Mouse (Mus musculus) heart, adult 2 months (tissue): ENCODE data around the gene Acvr1b. TPM values are rescaled to one million over a fixed set of nuclear protein-coding genes. Genes with fewer than 3 reads are reported as not detected.

Experiments used
- DNase-seq, 2 experiments: peaks; one replicate each; pipeline ENCODE4 v3.0.0; 2021
- H3K27ac ChIP-seq: fragments of 200-600 bp; 2 replicates; pipeline ENCODE4 v1.8.1; 2022
- H3K27me3 ChIP-seq: fragments of 200-500 bp; 2 replicates; pipeline ENCODE4 v1.6.1; 2012; ENCODE audit warnings: mild to moderate bottlenecking, low read length, inconsistent platforms, mixed read lengths; ENCODE audit not compliant: control insufficient read depth, insufficient read depth
- H3K36me3 ChIP-seq: fragments of 200-500 bp; 2 replicates; pipeline ENCODE4 v1.6.1; 2012; ENCODE audit warnings: low read length, inconsistent platforms; ENCODE audit not compliant: control insufficient read depth, insufficient read depth
- H3K4me1 ChIP-seq: fragments of 200-500 bp; 2 replicates; pipeline ENCODE4 v1.6.1; 2011; ENCODE audit warnings: low read length; ENCODE audit not compliant: control insufficient read depth, insufficient read depth
- H3K4me3 ChIP-seq: fragments of 200-600 bp; 2 replicates; pipeline ENCODE4 v1.8.1; 2022
- H3K79me2 ChIP-seq: fragments of 200-500 bp; replicated peaks from 2 replicates; pipeline ENCODE4 v1.6.1; 2012; ENCODE audit warnings: mild to moderate bottlenecking, inconsistent platforms, low read length, moderate library complexity, mixed read lengths; ENCODE audit not compliant: control insufficient read depth, insufficient read depth
- H3K9ac ChIP-seq: fragments of 200-500 bp; 2 replicates; pipeline ENCODE4 v1.6.1; 2012; ENCODE audit warnings: low read depth, mild to moderate bottlenecking, control low read depth, inconsistent platforms, low read length, mixed read lengths
- CTCF ChIP-seq: fragments of 200-600 bp; IDR thresholded peaks from 2 replicates; pipeline ENCODE4 v1.8.1; 2022; ENCODE audit warnings: antibody characterized with exemption, mild to moderate bottlenecking, moderate library complexity
- EP300 ChIP-seq: fragments of 200-500 bp; IDR thresholded peaks from 2 replicates; pipeline ENCODE4 v1.6.1; 2011; ENCODE audit warnings: low read depth, low read length, control low read depth; ENCODE audit not compliant: insufficient read depth
- POLR2A ChIP-seq: fragments of 200-500 bp; IDR thresholded peaks from 2 replicates; pipeline ENCODE4 v1.6.1; 2011; ENCODE audit warnings: mild to moderate bottlenecking, low read depth, low read length, control low read depth; ENCODE audit not compliant: insufficient read depth
- WGBS: fragments of 180-500 bp; shearing (Covaris S2); methylation state at CpG from one replicate; pipeline ENCODE4 v1.1.7; 2018; 5-methylcytosine and 5-hydroxymethylcytosine counted together
- intact Hi-C: fragments of 180-260 bp; cut with DNase I; formaldehyde crosslinking; loops from one replicate; pipeline ENCODE4 v1.15.1; 2025
- polyA plus RNA-seq: library from polyadenylated mRNA; depleted of rRNA; stranded (reverse); fragments of >200 nt; gene quantifications from 2 replicates; pipeline ENCODE4 v1.2.3, GENCODE M21; 2012
- total RNA-seq, 2 experiments: library from RNA; stranded (reverse); gene quantifications; 2 replicates each; pipeline ENCODE4 v1.2.3; 2021

The Acvr1b gene
- total and polyA plus RNA-seq, 3 experiments = 9.9 to 15.3 (median 12.3) TPM

GRCm38 (mm10) chr15:101161534-101161933 is 12.3 kb upstream of the Acvr1b start:
- TF ChIP-seq EP300 (no peak), POLR2A (no peak), CTCF (no peak)
- Histone ChIP-seq H3K4me3 (no peak overlapping the region), H3K36me3 (no peaks in the 10 kb centered on the region), H3K27me3 (no peaks in the 10 kb centered on the region), H3K27ac (no peak overlapping the region), H3K79me2 (no peaks in the 10 kb centered on the region), H3K4me1 (peaks cover 5% of the 10 kb centered on the region), H3K9ac (no peak overlapping the region)
- intact Hi-C loops = no loop called here
- 95% methylated on average over 7 of the region's 7 CpGs for WGBS
- no peak for DNase-seq

- intact Hi-C loops = no loop called here
- Histone ChIP-seq H3K36me3 (no peaks in the 10 kb centered on the region), H3K79me2 (no peaks in the 10 kb centered on the region), H3K9ac (no peak overlapping the region), H3K4me3 (no peak overlapping the region), H3K27me3 (no peaks in the 10 kb centered on the region), H3K27ac (no peak overlapping the region), H3K4me1 (peaks cover 5% of the 10 kb centered on the region)
- DNase-seq = no peak
- TF ChIP-seq CTCF = no peak
- no peak for TF ChIP-seq EP300
- TF ChIP-seq POLR2A = no peak
- 39% methylated on average over 15 of the region's 15 CpGs for WGBS
Observed at GRCm38 (mm10) chr15:101163056-101163458, 10.8 kb upstream of the Acvr1b start.

- Histone ChIP-seq H3K4me1 (peaks cover 5% of the 10 kb centered on the region), H3K79me2 (no peaks in the 10 kb centered on the region), H3K27me3 (no peaks in the 10 kb centered on the region), H3K27ac (no peak overlapping the region), H3K36me3 (no peaks in the 10 kb centered on the region), H3K4me3 (no peak overlapping the region), H3K9ac (no peak overlapping the region)
- WGBS = 69% methylated on average over 5 of the region's 5 CpGs
- peak in 1 of 2 experiments; percentile 21 for DNase-seq
- intact Hi-C loops = no loop called here
- TF ChIP-seq EP300 (no peak), CTCF (no peak), POLR2A (no peak)
Observed at GRCm38 (mm10) chr15:101163854-101164253, 10.0 kb upstream of the Acvr1b start.

GRCm38 (mm10) chr15:101164291-101164690 is 9.6 kb upstream of the Acvr1b start:
- H3K79me2 ChIP-seq = no peaks in the 10 kb centered on the region
- WGBS = 71% methylated on average over 5 of the region's 5 CpGs
- no peak overlapping the region for H3K27ac ChIP-seq
- intact Hi-C loops = no loop called here
- no peaks in the 10 kb centered on the region for H3K36me3 ChIP-seq
- H3K27me3 ChIP-seq = no peaks in the 10 kb centered on the region
- peaks cover 5% of the 10 kb centered on the region for H3K4me1 ChIP-seq
- H3K4me3 ChIP-seq = no peak overlapping the region
- no peak overlapping the region for H3K9ac ChIP-seq
- TF ChIP-seq POLR2A = no peak
- no peak for TF ChIP-seq EP300
- TF ChIP-seq CTCF = no peak
- DNase-seq = no peak

- WGBS = 52% methylated on average over 16 of the region's 16 CpGs
- no peak overlapping the region for H3K27ac ChIP-seq
- no peak overlapping the region for H3K9ac ChIP-seq
- no peaks in the 10 kb centered on the region for H3K36me3 ChIP-seq
- no peaks in the 10 kb centered on the region for H3K27me3 ChIP-seq
- DNase-seq = no peak
- H3K79me2 ChIP-seq = no peaks in the 10 kb centered on the region
- TF ChIP-seq CTCF (no peak), POLR2A (no peak), EP300 (no peak)
- peaks cover 5% of the 10 kb centered on the region for H3K4me1 ChIP-seq
- intact Hi-C loops = no loop called here
- no peak overlapping the region for H3K4me3 ChIP-seq
Observed at GRCm38 (mm10) chr15:101165658-101166437, 8.0 kb upstream of the Acvr1b start.

- Histone ChIP-seq H3K27me3 (no peaks in the 10 kb centered on the region), H3K36me3 (no peaks in the 10 kb centered on the region), H3K27ac (no peak overlapping the region), H3K4me3 (no peak overlapping the region), H3K9ac (no peak overlapping the region), H3K79me2 (no peaks in the 10 kb centered on the region), H3K4me1 (peaks cover 5% of the 10 kb centered on the region)
- TF ChIP-seq EP300 = no peak
- TF ChIP-seq CTCF = no peak
- no peak for TF ChIP-seq POLR2A
- no peak for DNase-seq
- 80% methylated on average over 11 of the region's 11 CpGs for WGBS
- intact Hi-C loops = no loop called here
Observed at GRCm38 (mm10) chr15:101167553-101167952, 6.3 kb upstream of the Acvr1b start.
